Mouse (Mus musculus) small intestine, adult 2 months (tissue): Measurements from ENCODE around the gene Gm9732.
"Not testable (repeated sequence)": the region's sequence is repeated elsewhere in the genome, so short reads cannot be mapped to it uniquely, and the experiment has no call there.

Experiments used
- CTCF ChIP-seq: fragments of 200-500 bp; IDR thresholded peaks from 2 replicates; pipeline ENCODE4 v1.5.1; 2012; ENCODE audit warnings: low read depth, mild to moderate bottlenecking, control low read depth, inconsistent platforms, low read length, moderate library complexity, mixed read lengths; ENCODE audit not compliant: insufficient replicate concordance, insufficient read length; ENCODE audit errors: extremely low read depth
- POLR2A ChIP-seq: fragments of 200-500 bp; IDR thresholded peaks from 2 replicates; pipeline ENCODE4 v1.6.1; 2012; ENCODE audit warnings: low read depth, mild to moderate bottlenecking, control low read depth, inconsistent platforms, low read length, moderate library complexity

DNA sequence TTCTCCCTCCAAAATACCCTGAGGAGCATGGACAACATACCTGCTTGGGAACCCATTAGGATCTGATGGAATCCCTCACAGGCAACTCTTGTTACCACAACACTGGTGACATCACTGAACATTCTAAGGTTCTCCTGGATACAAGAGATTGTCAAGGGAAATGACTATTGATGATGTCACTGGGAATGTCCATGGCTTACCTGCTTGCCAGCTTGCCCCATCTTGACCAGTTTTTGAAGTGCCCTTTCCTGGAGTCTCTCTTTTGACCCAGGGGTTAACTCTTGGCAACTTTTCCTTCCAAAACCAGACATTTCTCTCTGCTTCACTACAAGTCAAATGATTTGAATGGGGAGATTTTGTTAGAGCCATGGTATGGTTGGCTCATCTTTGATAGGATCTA lies 72.9 kb downstream of the Gm9732 start, which contains the start of gene 1700001F09Rik:
- not testable (repeated sequence) for TF ChIP-seq POLR2A, CTCF
